Mouse (Mus musculus) gastrocnemius, postnatal 25 days (tissue): ENCODE measurements around the gene Ly6c1. TPM values are rescaled to one million over a fixed set of nuclear protein-coding genes. Genes with fewer than 3 reads are reported as not detected.
"Not testable (repeated sequence)": the region's sequence is repeated elsewhere in the genome, so short reads cannot be mapped to it uniquely, and the experiment has no call there.

ENCODE experiments used
- DNase-seq: peaks from one replicate; pipeline ENCODE4 v3.0.0; 2022
- long read RNA-seq, 2 experiments: library from polyadenylated mRNA; stranded (forward); transcript quantifications; one replicate each; pipeline ENCODE4 v2.0.0; 2021
- total RNA-seq, 2 experiments: library from RNA; stranded (reverse); gene quantifications; 1 replicate in 1 of 2; 2 replicates in 1 of 2; pipeline ENCODE4 v1.2.3; 2021

The Ly6c1 gene
- 100 to 1,000 TPM; 102 to 108 TPM for total RNA-seq
- long read RNA-seq, experiment 1, transcript Ly6c1-201 (4 exons, 844 nt), result major isoform, 48 of 86 reads
- long read RNA-seq, experiment 1, partial matches to known transcripts, result 20 of 86 reads
- long read RNA-seq, experiment 1, other reads (novel, unspliced or antisense), result 11 of 86 reads
- long read RNA-seq, experiment 2, transcript Ly6c1-201 (4 exons, 844 nt), result major isoform, 27 of 54 reads
- long read RNA-seq, experiment 2, transcript Ly6c1-205 (4 exons, 522 nt), result minor isoform, 5 of 54 reads
- long read RNA-seq, experiment 2, partial matches to known transcripts, result 15 of 54 reads
- long read RNA-seq, experiment 2, other reads (novel, unspliced or antisense), result 5 of 54 reads

DNA sequence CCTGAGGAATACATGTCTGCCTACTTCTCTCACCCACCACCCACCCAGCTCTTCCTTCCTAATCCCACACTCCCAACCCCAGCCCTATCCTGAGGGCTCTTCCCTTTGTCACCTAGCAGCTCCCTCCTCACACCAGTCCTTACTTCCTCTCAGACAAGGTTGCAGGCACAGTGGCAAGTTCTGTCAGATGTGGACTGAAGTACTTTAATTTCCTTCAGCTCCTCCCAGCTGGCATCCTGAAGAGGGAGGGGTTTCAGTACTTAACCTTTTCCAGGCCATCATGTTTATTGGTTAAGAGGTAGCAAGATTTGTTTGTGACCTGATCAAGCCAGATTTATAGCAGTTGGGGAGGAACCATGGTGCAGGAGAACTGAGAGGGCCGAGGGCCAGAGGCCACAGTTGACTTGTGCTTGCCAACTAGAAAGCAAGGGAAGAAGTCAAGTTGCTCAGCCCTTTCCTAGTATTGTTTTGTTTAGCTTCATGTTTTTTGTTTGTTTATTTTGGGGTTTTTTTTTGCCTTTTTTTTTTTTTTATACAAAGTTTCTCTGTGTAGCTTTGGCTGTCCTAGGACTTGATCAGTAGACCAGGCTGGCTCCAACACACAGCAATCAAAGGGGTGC, at the start of gene Ly6c1:
Gene Ly6c1, minus strand, starts transcription at position 189 of the 620 bp plus-strand sequence.
- DNase-seq, result not testable (repeated sequence)

GRCm38 (mm10) chr15:75088041-75088440, 39.4 kb upstream of the Ly6c1 start:
- not testable (repeated sequence) for DNase-seq

DNA sequence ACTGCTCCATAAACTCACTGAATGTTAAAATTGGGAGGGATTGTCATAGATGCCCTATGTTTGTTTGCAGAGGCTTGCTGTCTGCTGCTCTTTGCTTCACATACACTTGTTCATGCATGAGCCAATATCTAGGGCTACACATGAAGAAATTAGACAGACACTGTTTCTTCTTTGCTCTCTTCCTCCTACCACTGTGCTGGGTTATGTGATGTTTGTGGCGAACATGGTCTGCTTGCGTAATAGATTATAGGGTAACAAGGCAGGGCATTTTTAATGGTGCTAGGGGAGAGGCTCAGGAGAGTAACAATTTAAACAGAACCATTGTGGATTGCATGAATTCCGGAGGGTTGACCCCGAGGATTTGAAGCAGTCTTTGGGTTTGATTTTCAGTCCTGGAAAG, 21.3 kb upstream of the Ly6c1 start:
- no peak for DNase-seq

DNA sequence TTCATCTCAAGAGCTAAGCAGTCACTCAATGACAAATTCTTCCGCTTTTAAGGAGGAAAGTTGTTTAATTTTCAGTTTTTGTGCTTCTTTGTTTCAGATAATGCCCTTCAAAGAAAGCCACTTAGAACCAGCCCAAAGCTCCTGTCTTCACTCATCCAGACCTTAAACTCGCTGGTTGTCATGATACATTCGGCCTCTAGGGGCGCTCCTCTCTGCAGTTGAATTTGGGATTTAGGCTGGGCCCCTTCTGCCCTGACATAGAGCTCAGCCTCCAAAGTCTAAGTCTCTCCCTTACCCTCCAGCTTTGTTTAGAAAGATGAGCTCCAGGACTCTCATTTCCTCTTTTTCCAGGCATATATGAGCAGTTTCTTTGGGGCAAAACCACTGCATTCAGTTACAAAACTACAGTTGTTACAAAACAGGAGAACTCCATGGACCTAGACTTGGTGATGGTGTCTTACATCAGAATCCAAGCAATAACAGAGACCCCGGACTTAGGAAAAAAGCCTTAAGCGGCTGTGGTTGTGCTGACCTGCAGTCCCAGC, 13.5 kb upstream of the Ly6c1 start:
- DNase-seq, result peak; percentile 26

GRCm38 (mm10) chr15:75060505-75060904, 11.9 kb upstream of the Ly6c1 start:
- DNase-seq, result peak; percentile 33

- DNase-seq, result no peak
Measured at GRCm38 (mm10) chr15:75055985-75056384, 7.4 kb upstream of the Ly6c1 start.

- DNase-seq, result not testable (repeated sequence)
Measured at GRCm38 (mm10) chr15:75055425-75055824, 6.8 kb upstream of the Ly6c1 start.

DNA sequence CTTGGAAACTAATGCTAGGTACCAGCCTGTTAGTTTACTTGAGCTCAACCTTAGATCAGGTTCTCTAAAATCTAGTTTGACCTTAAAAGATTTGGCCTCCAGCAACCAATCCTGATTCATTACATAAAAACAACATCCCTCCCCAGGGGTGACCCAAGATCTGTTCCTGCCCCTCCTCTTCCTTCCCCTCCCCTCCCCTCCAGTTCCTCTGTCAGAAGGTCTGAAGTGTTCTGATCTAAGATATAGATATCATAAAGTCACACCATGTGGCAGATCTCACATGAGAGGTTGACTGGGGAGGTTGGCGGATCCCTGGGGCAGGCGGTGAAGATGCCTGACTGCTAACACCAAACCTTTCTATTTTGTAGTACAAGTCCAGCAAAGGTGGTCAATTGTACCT, 3.8 kb upstream of the Ly6c1 start:
- DNase-seq, result peak; percentile 36

GRCm38 (mm10) chr15:75051141-75051540, 2.5 kb upstream of the Ly6c1 start:
- not testable (repeated sequence) for DNase-seq

GRCm38 (mm10) chr15:75050593-75050992, 2.0 kb upstream of the Ly6c1 start:
- not testable (repeated sequence) for DNase-seq

GRCm38 (mm10) chr15:75049811-75050210, 1.2 kb upstream of the Ly6c1 start:
- DNase-seq, result peak; percentile 51

DNA sequence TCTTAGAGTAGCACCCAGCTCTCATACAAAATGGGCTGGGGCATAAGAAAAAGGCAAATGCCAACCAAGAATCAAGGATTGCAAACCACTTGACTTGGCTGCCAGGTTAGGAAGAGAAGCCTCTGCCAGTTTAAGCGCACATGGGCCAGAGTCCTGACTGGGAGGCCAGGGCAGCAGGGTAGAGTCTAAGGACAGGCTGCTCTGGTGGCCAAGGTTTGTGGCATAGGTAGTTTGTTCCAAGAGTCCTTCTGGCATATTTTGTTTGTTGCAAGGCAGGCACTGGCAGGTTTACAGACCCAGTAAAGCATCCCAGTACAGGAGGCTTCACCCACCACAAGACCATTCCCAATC, 685 bp downstream of the Ly6c1 start:
- not testable (repeated sequence) for DNase-seq

DNA sequence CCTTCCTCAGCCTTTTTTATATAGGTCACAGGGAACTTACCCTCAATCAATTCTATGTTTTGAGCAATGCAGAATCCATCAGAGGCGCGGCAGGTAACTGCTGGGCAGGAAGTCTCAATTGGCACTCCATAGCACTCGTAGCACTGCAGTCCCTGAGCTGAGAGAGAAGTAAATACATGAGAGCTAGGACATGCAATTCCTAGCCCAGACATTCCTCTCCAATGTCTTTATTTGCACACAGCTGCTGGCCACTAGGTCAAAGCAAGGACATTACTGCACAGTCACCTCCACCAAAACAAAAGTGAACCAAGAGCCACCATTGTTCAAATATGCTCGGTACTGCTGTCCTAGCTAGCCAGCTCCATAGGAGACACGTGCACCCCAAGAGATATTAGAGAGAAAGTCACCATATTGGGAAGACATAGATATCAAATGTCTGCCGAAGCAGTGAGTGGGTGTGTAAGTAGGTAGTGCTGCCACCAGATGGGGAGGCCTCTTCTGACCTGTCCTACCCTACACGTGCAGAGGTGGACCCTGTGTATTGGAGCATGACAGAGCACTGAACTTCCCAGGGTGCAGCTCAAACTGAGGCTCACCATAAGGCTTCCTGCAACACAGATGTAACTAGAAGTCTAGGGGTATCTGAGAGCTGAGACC, 1.2 kb downstream of the Ly6c1 start:
- DNase-seq, result not testable (repeated sequence)

DNA sequence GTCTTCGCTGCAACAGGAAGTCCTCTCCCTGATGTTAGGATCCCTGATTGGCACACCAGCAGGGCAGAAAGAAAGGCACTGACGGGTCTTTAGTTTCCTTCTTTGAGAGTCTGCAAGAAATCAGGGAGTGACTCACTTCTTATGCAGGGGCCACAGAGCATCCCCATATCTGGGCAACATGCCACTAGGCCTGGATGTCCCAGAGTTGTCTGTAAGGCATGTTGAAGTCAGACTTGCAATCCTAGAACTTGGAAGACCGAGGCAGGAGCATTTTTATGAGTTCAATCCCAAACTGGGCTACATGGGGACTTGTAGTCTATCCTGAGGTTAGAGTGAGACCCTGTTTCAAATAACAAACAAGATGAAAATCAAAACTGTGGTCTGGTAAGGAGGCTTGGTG, 3.1 kb downstream of the Ly6c1 start:
- not testable (repeated sequence) for DNase-seq

DNA sequence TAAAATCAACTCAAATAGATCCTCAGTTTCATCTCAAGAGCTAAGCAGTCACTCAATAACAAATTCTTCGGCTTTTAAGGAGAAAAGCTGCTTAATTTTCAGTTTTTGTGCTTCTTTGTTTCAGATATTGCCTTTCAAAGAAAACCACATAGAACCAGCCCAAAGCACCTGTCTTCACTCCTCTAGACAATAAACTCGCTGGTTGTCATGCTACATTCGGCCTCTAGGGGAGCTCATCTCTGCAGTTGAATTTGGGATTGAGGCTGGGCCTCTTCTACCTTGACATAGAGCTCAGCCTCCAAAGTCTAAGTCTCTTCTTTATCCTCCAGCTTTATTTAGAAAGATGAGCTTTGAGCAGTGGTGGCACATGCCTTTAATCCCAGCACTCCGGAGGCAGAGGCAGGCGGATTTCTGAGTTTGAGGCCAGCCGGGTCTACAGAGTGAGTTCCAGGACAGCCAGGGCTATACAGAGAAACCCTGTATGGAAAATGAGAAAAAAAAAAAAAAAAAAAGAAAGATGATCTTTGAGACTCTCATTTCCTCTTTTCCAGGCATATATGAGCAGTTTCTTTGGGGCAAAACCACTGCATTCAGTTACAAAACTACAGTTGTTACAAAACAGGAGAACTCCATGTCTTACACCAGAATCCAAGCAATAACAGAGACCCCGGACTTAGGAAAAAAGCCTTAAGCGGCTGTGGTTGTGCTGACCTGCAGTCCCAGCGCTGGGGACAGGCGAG, 27.4 kb downstream of the Ly6c1 start:
- DNase-seq, result not testable (repeated sequence)

GRCm38 (mm10) chr15:75019446-75019845, 29.2 kb downstream of the Ly6c1 start:
- DNase-seq, result not testable (repeated sequence)

Other genes starting within 250 kb of the Ly6c1 start
- not detected for gene Gml2, start 229.8 kb downstream of the Ly6c1 start, total RNA-seq
- gene 2010109I03Rik, start 151.8 kb downstream of the Ly6c1 start, total RNA-seq, result not detected
- under 1 TPM in 1 of 2 experiments, not detected in 1; 0.49 TPM for gene Ly6i, start 65.4 kb downstream of the Ly6c1 start, total RNA-seq
- gene Ly6a, start 50.8 kb downstream of the Ly6c1 start, total RNA-seq, result 10 to 100 TPM; 45.2 to 67.8 TPM
- 1 to 10 TPM; 2.4 to 5.5 TPM for gene Ly6c2, start 63.1 kb upstream of the Ly6c1 start, total RNA-seq
- gene Ly6g, start 106.4 kb upstream of the Ly6c1 start, total RNA-seq, result not detected
- gene BC025446, start 167.5 kb upstream of the Ly6c1 start, total RNA-seq, result not detected
- gene Ly6f, start 219.6 kb upstream of the Ly6c1 start, total RNA-seq, result not detected